Mouse (Mus musculus): ENCODE data around the gene Gm49416. TPM values are rescaled to one million over a fixed set of nuclear protein-coding genes. Genes with fewer than 3 reads are reported as not detected.
"Not testable (repeated sequence)": the region's sequence is repeated elsewhere in the genome, so short reads cannot be mapped to it uniquely, and the experiment has no call there.

Gene Gm49416
- total RNA-seq (2014; fragmentation: Nextera tagmentation) (not detected in 2 replicates), total RNA-seq (2017) (not detected in 2 replicates)

GRCm38 (mm10) chr19:8888511-8889385, at the start of gene Gm49416, which contains the start of gene 1810009A15Rik:
Gene Gm49416, plus strand, starts transcription at chr19:8888926.
Gene 1810009A15Rik, plus strand, starts transcription at chr19:8888853.
- ATAC-seq (replicated peaks; ENCODE audit: poor library complexity, severe bottlenecking), result peak; percentile 87

GRCm38 (mm10) chr19:8839103-8839907, 49.4 kb upstream of the Gm49416 start, which contains the start of gene Gng3:
Gene Gng3, minus strand, starts transcription at chr19:8839194.
- ATAC-seq (replicated peaks; ENCODE audit: poor library complexity, severe bottlenecking), result no peak

GRCm38 (mm10) chr19:8839908-8840791, 48.6 kb upstream of the Gm49416 start:
- ATAC-seq (replicated peaks; ENCODE audit: poor library complexity, severe bottlenecking), result peak; percentile 62

GRCm38 (mm10) chr19:8841012-8841411, 47.7 kb upstream of the Gm49416 start:
- no peak for ATAC-seq (replicated peaks; ENCODE audit: poor library complexity, severe bottlenecking)

GRCm38 (mm10) chr19:8842961-8843360, 45.8 kb upstream of the Gm49416 start:
- ATAC-seq (replicated peaks; ENCODE audit: poor library complexity, severe bottlenecking), result no peak

DNA sequence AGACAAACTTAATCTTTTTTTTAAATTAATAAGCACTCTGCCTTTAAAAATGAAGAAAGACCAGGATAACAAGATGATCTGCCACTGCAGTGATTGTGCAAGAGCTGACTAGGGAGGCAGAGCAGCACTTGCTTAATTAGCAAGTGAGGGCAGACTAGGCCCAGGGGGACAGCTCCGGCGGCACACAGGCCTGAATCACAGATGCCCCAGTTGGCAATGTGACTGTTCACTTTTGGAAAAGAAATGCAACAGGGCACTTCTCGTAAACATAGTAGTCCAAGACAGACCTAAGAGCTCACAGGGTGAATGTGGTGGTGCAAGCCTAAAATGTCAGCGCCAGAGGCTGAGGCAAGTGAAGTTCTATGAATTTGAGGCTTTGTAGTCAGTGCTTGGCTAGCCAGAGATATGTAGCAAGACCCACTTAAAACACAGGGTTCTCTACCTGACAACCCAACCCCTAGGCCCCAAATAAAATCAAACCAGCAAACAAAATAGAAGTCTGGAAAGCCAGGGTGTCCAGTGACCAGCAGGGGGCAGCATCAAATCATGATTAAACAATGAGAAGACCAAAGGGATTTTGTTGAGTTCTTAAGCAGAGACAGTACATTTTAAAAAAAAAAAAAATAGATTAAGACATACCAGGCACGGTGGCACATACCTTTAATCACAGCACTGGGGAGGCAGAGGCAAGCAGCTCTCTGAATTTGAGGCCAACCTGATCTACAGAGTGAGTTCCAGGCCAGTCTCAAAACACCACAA, 44.2 kb upstream of the Gm49416 start:
- ATAC-seq (replicated peaks; ENCODE audit: poor library complexity, severe bottlenecking), result peak; percentile 61

GRCm38 (mm10) chr19:8848356-8848755, 40.4 kb upstream of the Gm49416 start:
- no peak for ATAC-seq (replicated peaks; ENCODE audit: poor library complexity, severe bottlenecking)

DNA sequence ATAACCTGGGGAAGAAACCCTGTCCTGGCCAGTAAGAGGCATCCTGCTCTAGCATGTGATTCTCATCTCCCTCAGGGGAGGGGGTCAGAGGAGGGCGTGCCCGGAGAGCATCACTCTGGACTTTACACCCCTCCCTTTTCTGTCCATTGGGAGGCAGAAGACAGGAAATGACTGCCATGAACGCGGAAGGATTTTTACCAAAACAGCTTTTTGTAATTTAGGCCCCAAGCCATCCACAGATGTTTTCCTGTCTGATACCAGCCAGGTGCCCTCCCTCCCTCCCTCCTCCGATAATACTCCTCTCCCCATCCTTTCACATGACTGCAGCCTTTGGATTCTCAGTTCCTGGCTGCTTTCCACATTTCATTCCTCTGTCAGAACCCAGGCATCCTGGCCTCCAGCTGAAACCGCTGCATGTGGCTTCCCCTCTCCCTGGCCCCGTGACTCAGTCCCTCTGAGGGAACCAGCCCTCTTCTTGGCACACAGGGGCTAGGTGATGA, 38.3 kb upstream of the Gm49416 start, which contains the start of gene Lrrn4cl:
Gene Lrrn4cl (plus strand): TSS at position 367 of the 500 bp plus-strand sequence.
- peak; percentile 17; the same call in 1 of the 2 replicates for ATAC-seq (replicated peaks; ENCODE audit: poor library complexity, severe bottlenecking)

DNA sequence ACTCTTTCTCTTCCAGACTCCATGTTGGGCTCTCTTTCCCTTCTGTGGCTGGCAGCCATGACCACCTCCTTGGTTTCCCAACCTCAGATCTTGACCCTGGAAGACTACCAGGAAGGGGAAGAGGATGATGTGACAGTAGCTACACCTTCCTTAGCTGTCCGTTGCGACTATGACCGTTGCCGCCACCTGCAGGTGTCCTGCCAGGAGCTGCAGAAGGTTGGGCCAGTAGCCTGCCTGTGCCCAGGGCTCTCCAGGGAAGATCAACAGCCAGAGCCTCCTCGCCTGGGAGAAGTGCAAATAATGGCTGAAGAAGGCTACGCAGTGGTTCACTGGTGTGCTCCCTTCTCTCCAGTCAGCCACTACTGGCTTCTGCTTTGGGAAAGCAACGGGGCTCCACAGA, 37.1 kb upstream of the Gm49416 start:
- peak; percentile 27; the same call in 1 of the 2 replicates for ATAC-seq (replicated peaks; ENCODE audit: poor library complexity, severe bottlenecking)

DNA sequence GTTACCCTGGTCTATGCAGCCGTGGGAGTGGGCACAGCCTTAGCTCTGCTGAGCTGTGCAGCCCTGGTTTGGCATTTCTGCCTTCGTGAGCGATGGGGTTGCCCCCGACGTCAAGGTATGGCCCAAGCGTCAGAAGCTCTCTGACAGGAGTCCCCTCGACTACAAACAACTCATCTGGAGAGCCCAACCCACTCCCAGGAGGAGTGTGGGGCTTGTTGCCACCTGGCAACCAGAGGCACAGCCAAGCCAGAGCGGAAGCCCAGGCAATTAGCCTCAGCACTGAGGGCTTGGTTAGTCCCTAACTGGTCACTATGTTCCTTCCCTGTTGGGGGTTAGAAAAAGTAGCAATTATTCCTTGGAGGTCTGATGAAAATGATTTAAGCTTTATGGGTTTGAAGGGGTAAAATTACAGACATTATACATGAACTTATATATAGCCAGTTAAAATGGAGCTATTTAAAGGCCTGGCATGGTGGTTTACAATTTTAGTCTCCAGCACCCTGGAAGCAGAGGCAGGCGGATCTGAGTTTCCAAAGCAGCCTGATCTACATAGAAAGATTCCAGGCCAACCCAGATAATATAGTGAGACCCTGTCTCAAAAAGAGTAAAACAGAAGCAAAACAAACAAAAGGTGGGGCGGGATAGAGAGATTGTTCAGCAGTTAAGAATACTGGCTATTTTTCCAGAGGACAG, 36.3 kb upstream of the Gm49416 start:
- no peak for ATAC-seq (replicated peaks; ENCODE audit: poor library complexity, severe bottlenecking)

DNA sequence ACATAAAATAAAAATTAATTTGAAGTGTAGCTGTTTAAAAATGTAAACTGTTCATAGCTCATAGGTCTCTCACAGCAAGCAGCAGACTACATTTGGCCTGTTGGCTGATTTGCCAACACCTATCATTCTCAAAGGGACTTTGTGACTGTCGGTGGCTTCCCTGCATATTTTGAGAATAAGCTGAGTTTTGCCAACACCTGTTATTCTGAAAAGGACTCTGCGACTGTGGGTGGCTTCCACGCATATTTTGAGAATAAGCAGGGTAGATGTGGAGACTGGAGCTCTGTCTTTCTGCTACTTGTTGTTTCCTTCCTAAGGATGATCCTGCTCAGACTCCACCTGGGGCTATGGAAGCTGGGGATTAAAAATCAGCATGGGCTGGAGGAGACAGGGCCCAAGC, 35.6 kb upstream of the Gm49416 start:
- no peak for ATAC-seq (replicated peaks; ENCODE audit: poor library complexity, severe bottlenecking)

GRCm38 (mm10) chr19:8857689-8858088, 31.0 kb upstream of the Gm49416 start:
- ATAC-seq (replicated peaks; ENCODE audit: poor library complexity, severe bottlenecking), result peak; percentile 79

DNA sequence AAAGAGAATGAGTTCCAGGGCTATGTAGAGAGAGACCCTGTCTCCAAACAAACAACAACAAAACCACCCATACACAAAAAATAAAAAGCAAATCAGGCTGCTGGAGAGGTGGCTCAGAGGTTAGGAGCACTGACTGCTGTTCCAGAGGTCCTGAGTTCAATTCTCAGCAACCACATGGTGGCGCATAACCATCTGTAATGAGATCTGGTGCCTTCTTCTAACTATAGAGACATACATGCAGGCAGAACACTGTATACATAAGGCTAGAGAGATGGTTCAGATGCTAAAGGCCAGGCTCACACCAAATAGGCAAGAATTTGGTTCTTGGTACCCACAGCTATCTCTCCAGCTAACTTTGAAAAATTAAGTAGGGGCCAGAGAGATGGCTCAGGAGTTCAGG, 29.7 kb upstream of the Gm49416 start:
- no peak for ATAC-seq (replicated peaks; ENCODE audit: poor library complexity, severe bottlenecking)

DNA sequence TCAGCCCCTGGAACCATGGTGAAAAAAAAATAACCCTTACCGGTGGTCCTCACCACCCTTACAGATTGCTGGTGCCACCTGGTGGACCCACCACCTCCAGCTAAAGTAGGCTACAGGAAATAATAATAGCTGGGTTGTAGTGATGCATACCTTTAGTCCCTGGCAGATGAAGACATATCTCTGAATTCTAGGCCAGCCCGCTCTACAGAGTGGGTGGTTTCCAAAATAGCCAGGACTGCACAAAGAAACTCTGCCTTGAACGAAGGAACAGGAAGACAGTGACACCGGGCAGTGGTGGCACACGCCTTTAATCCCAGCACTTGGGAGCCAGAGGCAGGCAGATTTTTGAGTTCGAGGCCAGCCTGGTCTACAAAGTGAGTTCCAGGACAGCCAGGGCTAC, 24.5 kb upstream of the Gm49416 start:
- no peak for ATAC-seq (replicated peaks; ENCODE audit: poor library complexity, severe bottlenecking)

DNA sequence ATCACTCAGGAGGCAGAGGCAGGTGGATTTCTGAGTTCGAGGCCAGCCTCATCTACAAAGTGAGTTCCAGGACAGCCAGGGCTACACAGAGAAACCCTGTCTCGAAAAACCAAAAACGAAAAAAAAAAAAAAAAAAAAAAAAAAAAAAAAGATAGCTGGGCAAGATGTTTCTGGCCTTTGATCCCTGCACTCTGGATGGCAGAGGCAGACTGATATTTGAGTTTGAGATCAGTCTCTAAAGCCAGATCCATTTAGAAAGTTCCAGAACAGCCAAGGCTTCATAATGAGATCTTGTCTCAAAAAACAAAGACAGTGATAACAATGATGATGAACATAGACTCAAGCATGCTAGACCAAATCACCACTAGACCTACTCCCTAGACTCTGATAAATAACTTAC, 18.3 kb upstream of the Gm49416 start:
- ATAC-seq (replicated peaks; ENCODE audit: poor library complexity, severe bottlenecking), result not testable (repeated sequence)

- ATAC-seq (replicated peaks; ENCODE audit: poor library complexity, severe bottlenecking), result 0 out of 2 replicates have a peak, but pooled peaks have one; percentile 19
These were observed 17.9 kb upstream of the Gm49416 start for GRCm38 (mm10) chr19:8870838-8871237.

- peak; percentile 99 for ATAC-seq (replicated peaks; ENCODE audit: poor library complexity, severe bottlenecking)
These were observed 17.2 kb upstream of the Gm49416 start, which contains the start of gene Ubxn1 for GRCm38 (mm10) chr19:8871267-8872186. Gene Ubxn1, plus strand, starts transcription at chr19:8871496.
